Mouse (Mus musculus): ENCODE results near the gene Cntnap5a.

Cntnap5a gene

GRCm38 (mm10) chr1:115684518-115685368 is at the start of gene Cntnap5a:
Gene Cntnap5a, plus strand, starts transcription at chr1:115684756.
- DNase-seq (ENCODE audit: low read depth): peak; percentile 6

- no peak for DNase-seq (ENCODE audit: low read depth)
These were observed 37.6 kb upstream of the Cntnap5a start for GRCm38 (mm10) chr1:115646921-115647320.

GRCm38 (mm10) chr1:115658343-115659064 is 26.1 kb upstream of the Cntnap5a start:
- DNase-seq (ENCODE audit: low read depth): no peak

- DNase-seq (ENCODE audit: low read depth): no peak
These were observed 1.9 kb downstream of the Cntnap5a start for GRCm38 (mm10) chr1:115686494-115686893.

- DNase-seq (ENCODE audit: low read depth): no peak
These were observed 15.2 kb downstream of the Cntnap5a start for GRCm38 (mm10) chr1:115699798-115700197.

- no peak for DNase-seq (ENCODE audit: low read depth)
These were observed 58.0 kb downstream of the Cntnap5a start for GRCm38 (mm10) chr1:115742556-115742955.

- no peak for DNase-seq (ENCODE audit: low read depth)
These were observed 61.0 kb downstream of the Cntnap5a start for GRCm38 (mm10) chr1:115745569-115745968.

- DNase-seq (ENCODE audit: low read depth): no peak
These were observed 100.2 kb downstream of the Cntnap5a start for GRCm38 (mm10) chr1:115784737-115785136.

GRCm38 (mm10) chr1:115842591-115842990 is 158.0 kb downstream of the Cntnap5a start:
- no peak for DNase-seq (ENCODE audit: low read depth)

GRCm38 (mm10) chr1:115847605-115848004 is 163.0 kb downstream of the Cntnap5a start:
- no peak for DNase-seq (ENCODE audit: low read depth)

- no peak for DNase-seq (ENCODE audit: low read depth)
These were observed 167.7 kb downstream of the Cntnap5a start for GRCm38 (mm10) chr1:115852206-115852605.

- no peak for DNase-seq (ENCODE audit: low read depth)
These were observed 233.8 kb downstream of the Cntnap5a start for GRCm38 (mm10) chr1:115918396-115918795.

GRCm38 (mm10) chr1:115925953-115926665 is 241.6 kb downstream of the Cntnap5a start:
- no peak for DNase-seq (ENCODE audit: low read depth)

- no peak for DNase-seq (ENCODE audit: low read depth)
These were observed 247.5 kb downstream of the Cntnap5a start for GRCm38 (mm10) chr1:115932045-115932444.

- DNase-seq (ENCODE audit: low read depth): no peak
These were observed 261.3 kb downstream of the Cntnap5a start for GRCm38 (mm10) chr1:115945892-115946291.

- no peak for DNase-seq (ENCODE audit: low read depth)
These were observed 272.0 kb downstream of the Cntnap5a start for GRCm38 (mm10) chr1:115956528-115956927.

- no peak for DNase-seq (ENCODE audit: low read depth)
These were observed 280.5 kb downstream of the Cntnap5a start for GRCm38 (mm10) chr1:115964993-115965575.

GRCm38 (mm10) chr1:115990204-115990603 is 305.6 kb downstream of the Cntnap5a start:
- DNase-seq (ENCODE audit: low read depth): no peak

GRCm38 (mm10) chr1:116015768-116016167 is 331.2 kb downstream of the Cntnap5a start:
- no peak for DNase-seq (ENCODE audit: low read depth)

- no peak for DNase-seq (ENCODE audit: low read depth)
These were observed 345.1 kb downstream of the Cntnap5a start for GRCm38 (mm10) chr1:116029653-116030052.

- DNase-seq (ENCODE audit: low read depth): no peak
These were observed 351.3 kb downstream of the Cntnap5a start for GRCm38 (mm10) chr1:116035897-116036296.

GRCm38 (mm10) chr1:116036894-116037293 is 352.3 kb downstream of the Cntnap5a start:
- DNase-seq (ENCODE audit: low read depth): no peak

Measured in c-Kit-positive CD71-negative TER-119-negative erythroid progenitor cells, embryonic 14.5 days (primary cell).